13 mouse cellular contexts compared by ENCODE assay signal in genomic region chr12:112821974-112822373, GRCm38 (mm10). TPM values are rescaled to one million over a fixed set of nuclear protein-coding genes. Genes with fewer than 3 reads are reported as not detected.
A peak's percentile ranks its signal among the peaks of the same experiment; 100 is the strongest.
DNase-seq lines count a peak whose midpoint lies in the region; ATAC-seq and TF ChIP-seq lines count a peak whose summit lies in the region.
"Had no signal": no experiment of that assay in that cellular context is flagged by ENCODE, and none has a peak within 500 bp of the region (broad histone marks: within the 10 kb centered on the region; RNA-seq: fewer than 3 reads in every experiment).

No protein-coding gene starts in this region.

- H3K4me1 ChIP-seq in heart, adult 2 months (ENCODE audit: control insufficient read depth, insufficient read depth, low read length), result peaks cover 18% of the 10 kb centered on the region
- peaks cover 66% of the 10 kb centered on the region for H3K4me1 ChIP-seq in liver, embryonic 12.5 days
- H3K4me1 ChIP-seq in liver, embryonic 11.5 days (replicated peaks; ENCODE audit: control insufficient read depth, insufficient read depth, low read length), result peaks cover 45% of the 10 kb centered on the region
- peaks cover 5% of the 10 kb centered on the region for H3K4me1 ChIP-seq in bone marrow, adult 2 months (ENCODE audit: control insufficient read depth, insufficient read depth, low read length)

- no peak for TF ChIP-seq EP300 in heart, adult 2 months (IDR thresholded peaks at IDR 0.05; ENCODE audit: insufficient read depth, low read depth, low read length)

- no peak for TF ChIP-seq POLR2A in heart, adult 2 months (IDR thresholded peaks at IDR 0.05; ENCODE audit: insufficient read depth, low read depth, low read length)
- no peak for TF ChIP-seq POLR2A in bone marrow, adult 2 months (IDR thresholded peaks at IDR 0.05; ENCODE audit: borderline replicate concordance, control insufficient read depth, low read depth, low read length)

- no peak for TF ChIP-seq CTCF in heart, adult 2 months (IDR thresholded peaks at IDR 0.05)
- no peak for TF ChIP-seq CTCF in bone marrow, adult 2 months (IDR thresholded peaks at IDR 0.05; ENCODE audit: control insufficient read depth, insufficient read depth, low read length)

- H3K36me3 ChIP-seq in heart, adult 2 months (ENCODE audit: control insufficient read depth, insufficient read depth, low read length), result peaks cover 9% of the 10 kb centered on the region
- peaks cover 97% of the 10 kb centered on the region for H3K36me3 ChIP-seq in liver, embryonic 12.5 days
- peaks cover 31% of the 10 kb centered on the region for H3K36me3 ChIP-seq in liver, embryonic 11.5 days (ENCODE audit: control insufficient read depth, insufficient read depth, low read length)

- no peak overlapping the region for H3K4me3 ChIP-seq in heart, adult 2 months
- H3K4me3 ChIP-seq in liver, embryonic 12.5 days, result peak overlapping the region; percentile 3; the same call in 1 of the 2 replicates
- H3K4me3 ChIP-seq in liver, embryonic 11.5 days (ENCODE audit: low read depth, low read length), result no peak overlapping the region
- H3K4me3 ChIP-seq in bone marrow, adult 2 months (replicated peaks; ENCODE audit: control insufficient read depth, low read depth, low read length), result no peak overlapping the region
- H3K4me3 ChIP-seq: forebrain, embryonic 10.5 days; hindbrain, embryonic 12.5 days; liver, embryonic 15.5 days had no signal

- no peak overlapping the region for H3K9ac ChIP-seq in heart, adult 2 months (ENCODE audit: low read depth, low read length)
- no peak overlapping the region for H3K9ac ChIP-seq in liver, embryonic 12.5 days
- no peak overlapping the region for H3K9ac ChIP-seq in liver, embryonic 11.5 days (ENCODE audit: low read depth, low read length)
- H3K9ac ChIP-seq: hindbrain, embryonic 12.5 days; liver, embryonic 15.5 days had no signal

- H3K79me2 ChIP-seq in heart, adult 2 months (replicated peaks; ENCODE audit: control insufficient read depth, insufficient read depth, low read length), result no peaks in the 10 kb centered on the region

- WGBS in heart, adult 2 months, result 13% methylated on average over 4 of the region's 4 CpGs
- WGBS in liver, embryonic 12.5 days (ENCODE audit: insufficient replicate concordance), result 36% methylated on average over 4 of the region's 4 CpGs
- WGBS in liver, embryonic 11.5 days, result 52% methylated on average over 4 of the region's 4 CpGs
- WGBS in bone marrow, adult 2 months, result 57% methylated on average over 4 of the region's 4 CpGs

- intact Hi-C loops in heart, adult 2 months (cut with DNase I), result no loop called here

- ATAC-seq in liver, embryonic 12.5 days, result no peak
- ATAC-seq in liver, embryonic 11.5 days (replicated peaks; ENCODE audit: low FRiP score), result no peak
- peak; percentile 51 for ATAC-seq in megakaryocyte-erythroid progenitor cell, adult 5-6 weeks (replicated peaks; ENCODE audit: low FRiP score, low TSS enrichment, poor library complexity, severe bottlenecking)
- ATAC-seq: activated CD4-positive, CD25-positive, alpha-beta regulatory T cell, adult 4 months had no signal

- H3K4me2 ChIP-seq in liver, embryonic 12.5 days, result 0 out of 2 replicates have a peak overlapping the region, but pooled peaks have one; percentile 15
- no peak overlapping the region; the same call in 1 of the 2 replicates for H3K4me2 ChIP-seq in liver, embryonic 11.5 days
- H3K4me2 ChIP-seq: hindbrain, embryonic 12.5 days had no signal

- H3K9me3 ChIP-seq in liver, embryonic 12.5 days (replicated peaks), result no peaks in the 10 kb centered on the region
- H3K9me3 ChIP-seq in liver, embryonic 11.5 days (ENCODE audit: control insufficient read depth, low read length), result no peaks in the 10 kb centered on the region
- H3K9me3 ChIP-seq: forebrain, embryonic 10.5 days; hindbrain, embryonic 12.5 days; liver, embryonic 15.5 days had no signal

- peak overlapping the region; percentile 69 for H3K27ac ChIP-seq in heart, adult 2 months
- H3K27ac ChIP-seq in liver, embryonic 12.5 days, result no peak overlapping the region
- no peak overlapping the region for H3K27ac ChIP-seq in liver, embryonic 11.5 days (ENCODE audit: low read depth, low read length)
- peak overlapping the region; percentile 56; the same call in 1 of the 2 replicates for H3K27ac ChIP-seq in bone marrow, adult 2 months (ENCODE audit: control insufficient read depth, insufficient read depth, low read depth, low read length, poor library complexity)
- H3K27ac ChIP-seq: forebrain, embryonic 10.5 days; hindbrain, embryonic 12.5 days; liver, embryonic 15.5 days had no signal

- H3K27me3 ChIP-seq in heart, adult 2 months (ENCODE audit: control insufficient read depth, insufficient read depth, low read length), result no peaks in the 10 kb centered on the region
- no peaks in the 10 kb centered on the region for H3K27me3 ChIP-seq in liver, embryonic 12.5 days (replicated peaks)
- no peaks in the 10 kb centered on the region for H3K27me3 ChIP-seq in liver, embryonic 11.5 days (replicated peaks; ENCODE audit: control insufficient read depth, insufficient read depth, low read length)
- H3K27me3 ChIP-seq: hindbrain, embryonic 12.5 days; liver, embryonic 15.5 days had no signal

- DNase-seq in heart, adult 2 months, result no peak
- DNase-seq in heart, adult 9 months (ENCODE audit: low spot score in 2 of 2), result no peak
- no peak for DNase-seq in liver, embryonic 11.5 days (ENCODE audit: low spot score)
- DNase-seq in adrenal gland, postnatal 10 days, result no peak
- no peak for DNase-seq in right cerebral cortex, adult 18-20 months
- DNase-seq: cerebellum, postnatal 10 days had no signal

RNA-seq across cellular contexts. Expression of gene Cdca4, which starts 7.2 kb away (rescaled TPM):
- total RNA-seq in heart, adult 2 months (2021), result 1 to 10 TPM; 5.3 to 6.6 TPM
- 7.6 and 10.0 TPM in 2 replicates for polyA plus RNA-seq in heart, adult 2 months (2012; rRNA removed)
- 82.0 and 86.0 TPM in 2 replicates for polyA plus RNA-seq in liver, embryonic 12.5 days (2016; fragmentation: Nextera tagmentation; extraction: Ambion mirVana)
- 111 and 125 TPM in 2 replicates for polyA plus RNA-seq in liver, embryonic 11.5 days (2014; fragmentation: Nextera tagmentation; extraction: Ambion mirVana)
- 23.4 and 40.6 TPM in 2 replicates for polyA plus RNA-seq in bone marrow, adult 2 months (2011; ENCODE audit: insufficient read depth, insufficient read length, low replicate concordance, missing spikeins)
- total RNA-seq in megakaryocyte-erythroid progenitor cell, adult 5-6 weeks (2014; fragmentation: Nextera tagmentation), result 71.1 and 82.7 TPM in 2 replicates
- total RNA-seq in megakaryocyte-erythroid progenitor cell, adult 5-6 weeks (2017), result 47.3 and 52.4 TPM in 2 replicates
- total RNA-seq in adrenal gland, postnatal 10 days (2021), result 10 to 100 TPM; 20.2 to 23.1 TPM

RNA-seq across cellular contexts. Expression of gene Clba1, which starts 13.2 kb away (rescaled TPM):
- 1 to 10 TPM; 1.7 to 3.1 TPM for total RNA-seq in heart, adult 2 months (2021)
- polyA plus RNA-seq in heart, adult 2 months (2012; rRNA removed), result 2.0 and 2.8 TPM in 2 replicates
- polyA plus RNA-seq in liver, embryonic 12.5 days (2016; fragmentation: Nextera tagmentation; extraction: Ambion mirVana), result 1.1 and 1.2 TPM in 2 replicates
- polyA plus RNA-seq in liver, embryonic 11.5 days (2014; fragmentation: Nextera tagmentation; extraction: Ambion mirVana), result 2.2 and 2.5 TPM in 2 replicates
- polyA plus RNA-seq in bone marrow, adult 2 months (2011; ENCODE audit: insufficient read depth, insufficient read length, low replicate concordance, missing spikeins), result 1.9 TPM in 1 of 2 replicates, not detected in the other
- total RNA-seq in megakaryocyte-erythroid progenitor cell, adult 5-6 weeks (2014; fragmentation: Nextera tagmentation), result 0.74 and 1.2 TPM in 2 replicates
- total RNA-seq in megakaryocyte-erythroid progenitor cell, adult 5-6 weeks (2017), result 0.08 TPM in 1 of 2 replicates, not detected in the other
- 1 to 10 TPM; 4.4 to 5.1 TPM for total RNA-seq in adrenal gland, postnatal 10 days (2021)

RNA-seq across cellular contexts. Expression of gene Ahnak2, which starts 19.5 kb away (rescaled TPM):
- total RNA-seq in heart, adult 2 months (2021), result 10 to 100 TPM; 14.8 to 15.7 TPM
- 5.4 and 7.5 TPM in 2 replicates for polyA plus RNA-seq in heart, adult 2 months (2012; rRNA removed)
- polyA plus RNA-seq in liver, embryonic 12.5 days (2016; fragmentation: Nextera tagmentation; extraction: Ambion mirVana), result 0.13 and 0.23 TPM in 2 replicates
- 0.23 and 0.34 TPM in 2 replicates for polyA plus RNA-seq in liver, embryonic 11.5 days (2014; fragmentation: Nextera tagmentation; extraction: Ambion mirVana)
- polyA plus RNA-seq in bone marrow, adult 2 months (2011; ENCODE audit: insufficient read depth, insufficient read length, low replicate concordance, missing spikeins), result 1.4 TPM in 1 of 2 replicates, not detected in the other
- not detected in 2 replicates for total RNA-seq in megakaryocyte-erythroid progenitor cell, adult 5-6 weeks (2014; fragmentation: Nextera tagmentation)
- not detected in 2 replicates for total RNA-seq in megakaryocyte-erythroid progenitor cell, adult 5-6 weeks (2017)
- total RNA-seq in adrenal gland, postnatal 10 days (2021), result 10 to 100 TPM in 1 of 2 experiments, 1 to 10 TPM in 1; 9.4 to 13.5 TPM
- polyA plus RNA-seq: activated CD4-positive, CD25-positive, alpha-beta regulatory T cell, adult 4 months had no signal

RNA-seq across cellular contexts. Expression of gene Gpr132, which starts 46.1 kb away (rescaled TPM):
- under 1 TPM; 0.29 to 0.36 TPM for total RNA-seq in heart, adult 2 months (2021)
- 1.00 and 2.0 TPM in 2 replicates for polyA plus RNA-seq in heart, adult 2 months (2012; rRNA removed)
- polyA plus RNA-seq in liver, embryonic 12.5 days (2016; fragmentation: Nextera tagmentation; extraction: Ambion mirVana), result 0.32 and 0.61 TPM in 2 replicates
- polyA plus RNA-seq in liver, embryonic 11.5 days (2014; fragmentation: Nextera tagmentation; extraction: Ambion mirVana), result 0.53 and 0.62 TPM in 2 replicates
- polyA plus RNA-seq in bone marrow, adult 2 months (2011; ENCODE audit: insufficient read depth, insufficient read length, low replicate concordance, missing spikeins), result 6.1 and 15.8 TPM in 2 replicates
- total RNA-seq in megakaryocyte-erythroid progenitor cell, adult 5-6 weeks (2014; fragmentation: Nextera tagmentation), result 4.5 and 5.1 TPM in 2 replicates
- 3.1 and 4.2 TPM in 2 replicates for total RNA-seq in megakaryocyte-erythroid progenitor cell, adult 5-6 weeks (2017)
- total RNA-seq in adrenal gland, postnatal 10 days (2021), result 1 to 10 TPM; 1.1 to 1.2 TPM
- polyA plus RNA-seq: hindbrain, embryonic 12.5 days had no signal

Comparison
In these comparisons a context has a peak if more than half of its experiments do, and no peak if none do; other contexts are left out.
1. H3K27ac ChIP-seq: peak in heart, adult 2 months (single experiment) and bone marrow, adult 2 months (single experiment); none in liver, embryonic 12.5 days (single experiment) and liver, embryonic 11.5 days (single experiment).